Mouse (Mus musculus) midbrain, embryonic 12.5 days (tissue): ENCODE measurements around the gene F2r. TPM values are rescaled to one million over a fixed set of nuclear protein-coding genes. Genes with fewer than 3 reads are reported as not detected.

Source experiments
- ATAC-seq: fragments of 200-750 bp; cut with Nextera tagmentation; 2 replicates; pipeline ENCODE4 v1.8.0; 2017; ENCODE audit warnings: low read depth, moderate TSS enrichment, moderate library complexity; ENCODE audit not compliant: low FRiP score
- H3K27ac ChIP-seq: fragments of 300-500 bp; sonication (generic); replicated peaks from 2 replicates; pipeline ENCODE4 v1.5.1; 2016; ENCODE audit warnings: mild to moderate bottlenecking
- H3K27me3 ChIP-seq: fragments of 300-500 bp; sonication (generic); 2 replicates; pipeline ENCODE4 v1.6.1; 2016; ENCODE audit warnings: mild to moderate bottlenecking
- H3K36me3 ChIP-seq: fragments of 300-500 bp; sonication (generic); 2 replicates; pipeline ENCODE4 v1.6.1; 2016
- H3K4me1 ChIP-seq: fragments of 300-500 bp; sonication (generic); 2 replicates; pipeline ENCODE4 v1.6.1; 2016
- H3K4me2 ChIP-seq: fragments of 300-500 bp; sonication (generic); replicated peaks from 2 replicates; pipeline ENCODE4 v1.6.1; 2016; ENCODE audit warnings: mild to moderate bottlenecking, moderate library complexity
- H3K4me3 ChIP-seq: fragments of 300-500 bp; sonication (generic); 2 replicates; pipeline ENCODE4 v1.5.1; 2016; ENCODE audit warnings: mild to moderate bottlenecking
- H3K9ac ChIP-seq: fragments of 300-500 bp; sonication (generic); replicated peaks from 2 replicates; pipeline ENCODE4 v1.6.1; 2016; ENCODE audit warnings: mild to moderate bottlenecking, moderate library complexity
- H3K9me3 ChIP-seq: fragments of 300-500 bp; sonication (generic); 2 replicates; pipeline ENCODE4 v1.6.1; 2016; ENCODE audit warnings: mild to moderate bottlenecking
- WGBS: fragments of 180-500 bp; shearing (Covaris S2); methylation state at CpG from one replicate; pipeline ENCODE4 v1.1.7; 2016; 5-methylcytosine and 5-hydroxymethylcytosine counted together
- polyA plus RNA-seq: library from polyadenylated mRNA; unstranded; fragments of >200 nt; fragmentation: Nextera tagmentation; extraction: Ambion mirVana; gene quantifications from 2 replicates; pipeline ENCODE4 v1.2.1, GENCODE M21; 2016

The F2r gene
- 106 and 110 TPM in 2 replicates for polyA plus RNA-seq

GRCm38 (mm10) chr13:95618309-95618712 lies at the start of gene F2r:
TSS of gene F2r (minus strand) at chr13:95618487.
- peak within 1 kb of the TSS; percentile 86 for H3K4me2 ChIP-seq
- H3K4me1 ChIP-seq, result peaks cover 37% of the 10 kb centered on the region
- peak within 1 kb of the TSS; percentile 80 for H3K27ac ChIP-seq
- peak within 1 kb of the TSS; percentile 88 for H3K4me3 ChIP-seq
- H3K9me3 ChIP-seq, result no peaks in the 10 kb centered on the region
- no peaks in the 10 kb centered on the region for H3K36me3 ChIP-seq
- WGBS, result under 1% methylated on average over 42 of the region's 42 CpGs
- ATAC-seq, result peak; percentile 96
- no peaks in the 10 kb centered on the region; the same call in 1 of the 2 replicates for H3K27me3 ChIP-seq
- H3K9ac ChIP-seq, result peak within 1 kb of the TSS; percentile 86

DNA sequence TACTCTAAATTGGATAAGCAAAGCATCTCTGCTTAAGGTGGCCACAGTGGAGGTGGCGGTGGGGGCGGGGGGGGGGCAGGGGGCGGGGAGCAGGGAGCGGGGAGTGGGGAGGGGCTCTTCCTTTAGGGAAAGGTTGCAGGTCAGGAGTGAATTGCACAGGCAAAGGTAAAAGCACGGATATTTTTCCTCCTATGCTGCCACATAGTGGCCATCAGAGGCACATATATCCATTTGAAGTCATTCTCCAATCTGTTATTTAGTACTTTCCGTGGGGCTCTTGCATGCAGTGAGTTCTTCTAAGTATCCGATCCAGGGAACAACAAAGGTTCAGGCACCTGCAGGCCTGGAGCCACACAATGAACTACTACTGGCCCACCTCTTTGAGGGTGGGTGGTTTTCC lies 49.0 kb upstream of the F2r start:
- no peaks in the 10 kb centered on the region for H3K9me3 ChIP-seq
- H3K4me1 ChIP-seq, result no peaks in the 10 kb centered on the region
- H3K4me2 ChIP-seq, result no peak overlapping the region
- H3K27ac ChIP-seq, result no peak overlapping the region
- H3K36me3 ChIP-seq, result peaks cover 51% of the 10 kb centered on the region
- WGBS, result 27% methylated on average over 4 of the region's 7 CpGs
- no peak for ATAC-seq
- no peak overlapping the region for H3K9ac ChIP-seq
- no peaks in the 10 kb centered on the region for H3K27me3 ChIP-seq
- H3K4me3 ChIP-seq, result no peak overlapping the region

- 83% methylated on average over 13 of the region's 13 CpGs for WGBS
- H3K4me2 ChIP-seq, result no peak overlapping the region
- H3K27me3 ChIP-seq, result no peaks in the 10 kb centered on the region
- H3K9ac ChIP-seq, result no peak overlapping the region
- no peaks in the 10 kb centered on the region for H3K4me1 ChIP-seq
- H3K36me3 ChIP-seq, result peaks cover 48% of the 10 kb centered on the region
- H3K27ac ChIP-seq, result no peak overlapping the region
- H3K4me3 ChIP-seq, result no peak overlapping the region
- no peak for ATAC-seq
- H3K9me3 ChIP-seq, result no peaks in the 10 kb centered on the region
Measured at GRCm38 (mm10) chr13:95665644-95666356, 47.5 kb upstream of the F2r start.

GRCm38 (mm10) chr13:95663834-95664233 lies 45.5 kb upstream of the F2r start:
- Histone ChIP-seq H3K4me1 (no peaks in the 10 kb centered on the region), H3K4me3 (no peak overlapping the region), H3K4me2 (no peak overlapping the region), H3K9me3 (no peaks in the 10 kb centered on the region), H3K36me3 (peaks cover 41% of the 10 kb centered on the region), H3K27me3 (no peaks in the 10 kb centered on the region), H3K9ac (no peak overlapping the region), H3K27ac (no peak overlapping the region)
- no peak for ATAC-seq
- 94% methylated on average over 4 of the region's 4 CpGs for WGBS

- 79% methylated on average over 7 of the region's 7 CpGs for WGBS
- H3K36me3 ChIP-seq, result peaks cover 36% of the 10 kb centered on the region
- no peak overlapping the region for H3K9ac ChIP-seq
- no peak for ATAC-seq
- H3K27ac ChIP-seq, result no peak overlapping the region
- no peak overlapping the region for H3K4me2 ChIP-seq
- no peaks in the 10 kb centered on the region for H3K9me3 ChIP-seq
- no peak overlapping the region for H3K4me3 ChIP-seq
- H3K4me1 ChIP-seq, result 0 out of 2 replicates have a peak, but pooled peaks cover 3% of the 10 kb centered on the region
- no peaks in the 10 kb centered on the region for H3K27me3 ChIP-seq
Measured at GRCm38 (mm10) chr13:95659432-95659831, 41.1 kb upstream of the F2r start.

- H3K4me1 ChIP-seq, result 0 out of 2 replicates have a peak, but pooled peaks cover 3% of the 10 kb centered on the region
- no peaks in the 10 kb centered on the region for H3K27me3 ChIP-seq
- H3K4me3 ChIP-seq, result no peak overlapping the region
- 45% methylated on average over 9 of the region's 9 CpGs for WGBS
- H3K4me2 ChIP-seq, result no peak overlapping the region
- no peak overlapping the region for H3K9ac ChIP-seq
- H3K9me3 ChIP-seq, result no peaks in the 10 kb centered on the region
- H3K36me3 ChIP-seq, result peaks cover 21% of the 10 kb centered on the region
- no peak for ATAC-seq
- no peak overlapping the region for H3K27ac ChIP-seq
Measured at GRCm38 (mm10) chr13:95657171-95657570, 38.9 kb upstream of the F2r start.

DNA sequence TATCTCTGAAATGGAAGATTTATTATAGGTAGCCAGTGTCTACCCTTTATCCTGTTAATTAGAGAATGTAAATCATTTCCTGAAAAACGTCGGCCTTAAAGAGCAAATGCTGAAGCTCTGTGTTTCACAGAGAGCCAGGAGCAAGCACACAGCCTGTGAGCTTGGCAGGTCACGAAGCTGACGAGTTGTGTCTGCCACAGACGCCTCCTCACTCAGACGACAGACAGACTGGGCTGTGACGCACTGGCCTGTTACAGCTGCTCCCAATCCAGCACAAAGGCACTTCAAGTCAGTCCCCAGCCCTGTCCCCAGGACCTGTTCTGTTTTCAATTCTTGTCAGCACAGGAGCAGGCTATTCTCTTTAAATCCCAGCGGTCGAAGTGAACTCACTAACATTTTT lies 37.0 kb upstream of the F2r start:
- Histone ChIP-seq H3K4me3 (no peak overlapping the region), H3K9ac (0 out of 2 replicates have a peak overlapping the region, but pooled peaks have one; percentile 17), H3K4me2 (no peak overlapping the region), H3K27ac (no peak overlapping the region), H3K4me1 (0 out of 2 replicates have a peak, but pooled peaks cover 3% of the 10 kb centered on the region), H3K27me3 (no peaks in the 10 kb centered on the region), H3K36me3 (peaks cover 13% of the 10 kb centered on the region), H3K9me3 (no peaks in the 10 kb centered on the region)
- ATAC-seq, result no peak
- WGBS, result 53% methylated on average over 9 of the region's 9 CpGs

GRCm38 (mm10) chr13:95653696-95654095 lies 35.4 kb upstream of the F2r start:
- no peak overlapping the region for H3K4me3 ChIP-seq
- no peak overlapping the region for H3K27ac ChIP-seq
- peaks cover 14% of the 10 kb centered on the region for H3K36me3 ChIP-seq
- no peak for ATAC-seq
- H3K9me3 ChIP-seq, result no peaks in the 10 kb centered on the region
- 90% methylated on average over 4 of the region's 4 CpGs for WGBS
- H3K9ac ChIP-seq, result no peak overlapping the region
- no peak overlapping the region for H3K4me2 ChIP-seq
- 0 out of 2 replicates have a peak, but pooled peaks cover 3% of the 10 kb centered on the region for H3K4me1 ChIP-seq
- H3K27me3 ChIP-seq, result no peaks in the 10 kb centered on the region

DNA sequence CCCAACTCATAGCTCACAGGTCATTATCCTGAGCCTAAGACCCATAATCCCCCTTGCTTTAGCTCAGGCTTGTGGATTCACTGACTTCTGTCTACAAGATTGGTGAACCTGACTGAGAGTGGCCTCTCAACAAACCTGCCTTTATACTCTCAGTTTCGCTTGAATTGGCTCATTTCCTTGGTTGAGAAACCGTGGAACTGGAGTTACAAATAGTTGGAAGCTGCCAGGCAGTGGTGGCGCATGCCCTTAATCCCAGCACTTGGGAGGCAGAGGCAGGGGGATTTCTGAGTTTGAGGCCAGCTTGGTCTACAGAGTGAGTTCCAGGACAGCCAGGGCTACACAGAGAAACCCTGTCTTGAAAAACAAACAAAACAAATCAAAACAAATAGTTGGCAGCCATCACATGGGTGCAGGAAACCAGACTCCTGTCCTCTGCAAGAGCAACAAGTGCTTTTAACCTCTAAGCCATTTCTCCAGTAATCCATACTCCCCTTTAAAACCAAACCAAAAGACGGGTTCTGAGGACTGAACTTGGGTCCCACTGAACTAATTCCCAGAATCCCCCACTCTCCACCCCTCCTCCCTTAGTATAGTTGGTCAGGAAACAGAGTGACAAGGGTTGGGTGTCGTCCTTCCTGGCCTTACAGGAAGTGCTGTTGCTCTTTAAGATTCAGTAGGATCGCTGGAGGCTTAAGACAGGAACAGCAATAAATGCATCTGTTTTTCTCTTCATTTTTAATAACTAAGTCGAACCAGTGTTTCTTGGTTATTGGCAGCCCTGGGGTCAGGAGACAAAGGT lies 33.8 kb upstream of the F2r start:
- peaks cover 8% of the 10 kb centered on the region; the same call in 1 of the 2 replicates for H3K36me3 ChIP-seq
- H3K27ac ChIP-seq, result no peak overlapping the region
- H3K27me3 ChIP-seq, result no peaks in the 10 kb centered on the region
- whole genome bisulfite sequencing, result 88% methylated on average over 7 of the region's 7 CpGs
- 0 out of 2 replicates have a peak, but pooled peaks cover 3% of the 10 kb centered on the region for H3K4me1 ChIP-seq
- H3K4me2 ChIP-seq, result no peak overlapping the region
- H3K9me3 ChIP-seq, result no peaks in the 10 kb centered on the region
- no peak for ATAC-seq
- no peak overlapping the region for H3K4me3 ChIP-seq
- H3K9ac ChIP-seq, result no peak overlapping the region

DNA sequence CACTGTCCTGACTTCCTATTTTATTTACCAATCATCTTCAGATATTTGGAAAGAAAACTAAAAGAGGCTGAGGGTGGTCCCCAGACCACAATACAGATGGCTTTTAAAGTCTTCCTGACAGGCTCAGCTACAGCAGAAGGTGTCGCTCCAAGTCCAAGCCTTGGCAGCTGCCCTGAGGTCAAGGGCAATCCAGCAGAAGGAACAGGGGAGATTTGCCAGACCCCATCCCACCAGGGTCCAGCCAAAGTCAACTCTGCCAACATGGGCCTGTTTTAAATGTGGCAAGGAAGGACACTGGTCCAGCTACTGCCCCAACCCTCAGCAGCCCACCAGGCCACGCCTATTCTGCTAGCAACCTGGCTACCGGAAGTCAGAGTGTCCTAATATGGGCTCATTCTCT lies 31.7 kb upstream of the F2r start:
- Histone ChIP-seq H3K4me1 (no peaks in the 10 kb centered on the region), H3K36me3 (peaks cover 23% of the 10 kb centered on the region; the same call in 1 of the 2 replicates), H3K27me3 (no peaks in the 10 kb centered on the region), H3K27ac (no peak overlapping the region), H3K4me2 (no peak overlapping the region), H3K4me3 (no peak overlapping the region), H3K9ac (no peak overlapping the region), H3K9me3 (no peaks in the 10 kb centered on the region)
- WGBS, result 96% methylated on average over 3 of the region's 3 CpGs
- no peak for ATAC-seq

DNA sequence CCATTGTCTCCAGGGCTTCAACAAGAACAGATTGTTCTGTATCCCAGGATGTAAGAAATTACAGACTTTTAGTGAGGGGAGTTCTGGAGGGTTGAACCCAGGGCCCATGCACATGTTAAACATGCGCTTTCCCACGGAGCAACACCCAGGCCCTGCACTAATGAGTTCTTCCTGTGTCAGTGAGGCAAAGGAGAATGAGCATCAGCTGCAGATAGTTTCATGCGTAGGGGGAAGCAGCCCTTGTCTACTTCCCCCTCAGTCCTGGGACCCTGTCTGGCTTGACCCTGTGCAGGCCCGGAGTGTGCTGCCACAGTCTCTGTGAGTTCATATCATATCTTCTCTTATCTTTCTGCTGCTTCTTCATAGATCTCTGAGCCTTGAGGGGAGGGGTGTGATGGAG lies 29.0 kb upstream of the F2r start:
- ATAC-seq, result no peak
- Histone ChIP-seq H3K4me3 (no peak overlapping the region), H3K4me1 (no peaks in the 10 kb centered on the region), H3K9me3 (no peaks in the 10 kb centered on the region), H3K36me3 (peaks cover 23% of the 10 kb centered on the region; the same call in 1 of the 2 replicates), H3K27ac (no peak overlapping the region), H3K4me2 (no peak overlapping the region), H3K9ac (no peak overlapping the region), H3K27me3 (no peaks in the 10 kb centered on the region)
- 84% methylated on average over 4 of the region's 4 CpGs for WGBS

- no peak for ATAC-seq
- peaks cover 23% of the 10 kb centered on the region; the same call in 1 of the 2 replicates for H3K36me3 ChIP-seq
- no peak overlapping the region for H3K4me3 ChIP-seq
- no peaks in the 10 kb centered on the region for H3K27me3 ChIP-seq
- H3K9ac ChIP-seq, result no peak overlapping the region
- H3K4me1 ChIP-seq, result no peaks in the 10 kb centered on the region
- no peaks in the 10 kb centered on the region for H3K9me3 ChIP-seq
- 74% methylated on average over 9 of the region's 9 CpGs for WGBS
- no peak overlapping the region for H3K27ac ChIP-seq
- H3K4me2 ChIP-seq, result no peak overlapping the region
Measured at GRCm38 (mm10) chr13:95646687-95647111, 28.4 kb upstream of the F2r start.
